Mouse (Mus musculus): ENCODE results near the gene Rabgap1l. TPM values are rescaled to one million over a fixed set of nuclear protein-coding genes. Genes with fewer than 3 reads are reported as not detected.

Rabgap1l gene
- polyA plus RNA-seq, 1 experiment = 25.6 TPM

DNA sequence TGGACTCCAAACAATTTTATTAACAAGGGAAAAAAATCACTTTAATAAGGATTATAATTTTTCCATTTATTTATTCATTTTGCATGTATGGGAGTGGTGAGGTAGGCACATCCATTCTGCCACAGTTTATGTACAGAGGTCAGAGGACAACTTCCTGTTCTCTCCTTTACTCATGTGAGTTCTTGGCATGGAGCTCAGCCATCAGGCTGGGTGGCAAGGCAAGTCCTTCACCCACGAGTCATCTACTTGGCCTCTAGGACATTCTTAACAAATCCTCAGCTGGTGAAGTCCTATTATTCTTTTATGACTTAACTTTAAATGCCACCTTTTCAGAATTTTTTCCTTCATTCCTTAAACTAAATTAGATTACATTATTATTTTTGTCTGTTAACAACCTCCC, 465.5 kb downstream of the Rabgap1l start:
- TF ChIP-seq CTCF (IDR thresholded peaks at IDR 0.05; ENCODE audit: insufficient read depth, low read length) (no peak), POLR2A (IDR thresholded peaks at IDR 0.05; ENCODE audit: borderline replicate concordance, extremely low read depth, low read depth, low read length) (no peak)
- Histone ChIP-seq H3K4me1 (ENCODE audit: control insufficient read depth, insufficient read depth, low read length) (no peaks in the 10 kb centered on the region), H3K4me3 (replicated peaks; ENCODE audit: extremely low read depth, low read depth, low read length) (no peak overlapping the region)
- no peak for DNase-seq
- 28% methylated on average over 1 of the region's 1 CpGs for WGBS

DNA sequence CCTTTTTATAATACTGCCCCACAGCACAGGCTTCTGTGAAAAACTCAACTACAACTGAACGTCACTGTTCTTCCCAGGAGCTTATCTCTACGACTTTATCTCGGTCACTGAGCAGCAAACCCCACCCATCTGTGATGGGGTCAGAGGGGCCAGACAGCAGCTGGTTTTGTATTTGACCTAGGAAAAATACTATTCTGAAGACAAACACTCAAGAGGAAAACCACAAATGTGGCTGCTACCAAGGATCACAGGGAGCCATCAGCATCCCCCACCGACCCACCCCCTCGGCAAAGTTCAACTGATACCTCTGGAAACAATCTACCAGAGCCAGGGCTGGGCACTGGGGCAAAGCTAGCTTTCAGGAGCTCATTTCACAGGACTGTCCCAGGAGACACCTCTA, 467.5 kb downstream of the Rabgap1l start:
- 42% methylated on average over 5 of the region's 5 CpGs for WGBS
- no peak overlapping the region for H3K4me3 ChIP-seq (replicated peaks; ENCODE audit: extremely low read depth, low read depth, low read length)
- DNase-seq = no peak
- TF ChIP-seq POLR2A (IDR thresholded peaks at IDR 0.05; ENCODE audit: borderline replicate concordance, extremely low read depth, low read depth, low read length) = no peak
- no peak for TF ChIP-seq CTCF (IDR thresholded peaks at IDR 0.05; ENCODE audit: insufficient read depth, low read length)
- no peaks in the 10 kb centered on the region for H3K4me1 ChIP-seq (ENCODE audit: control insufficient read depth, insufficient read depth, low read length)

DNA sequence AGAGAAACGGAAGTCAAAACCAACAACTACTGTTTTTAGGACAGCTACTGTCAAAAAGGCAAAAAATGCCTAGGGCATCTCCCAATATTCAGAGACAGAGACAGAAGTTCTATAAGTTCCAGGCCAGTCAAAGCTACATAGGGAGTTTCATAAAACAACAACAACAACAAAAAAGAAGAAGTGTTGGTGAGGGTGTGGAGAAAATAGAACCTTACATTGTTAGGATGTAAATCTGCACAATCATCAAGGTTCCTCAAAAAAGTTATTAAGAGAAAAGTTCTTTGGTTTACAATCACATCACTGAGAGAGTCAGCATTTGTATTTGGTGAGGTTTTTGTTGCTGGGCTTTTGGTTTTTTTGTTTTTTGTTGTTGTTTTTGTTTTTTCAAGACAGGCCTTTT, 472.3 kb downstream of the Rabgap1l start:
- 75% methylated on average over 1 of the region's 1 CpGs for WGBS
- no peak for DNase-seq
- no peak for TF ChIP-seq POLR2A (IDR thresholded peaks at IDR 0.05; ENCODE audit: borderline replicate concordance, extremely low read depth, low read depth, low read length)
- no peak for TF ChIP-seq CTCF (IDR thresholded peaks at IDR 0.05; ENCODE audit: insufficient read depth, low read length)
- H3K4me1 ChIP-seq (ENCODE audit: control insufficient read depth, insufficient read depth, low read length) = no peaks in the 10 kb centered on the region
- no peak overlapping the region for H3K4me3 ChIP-seq (replicated peaks; ENCODE audit: extremely low read depth, low read depth, low read length)

DNA sequence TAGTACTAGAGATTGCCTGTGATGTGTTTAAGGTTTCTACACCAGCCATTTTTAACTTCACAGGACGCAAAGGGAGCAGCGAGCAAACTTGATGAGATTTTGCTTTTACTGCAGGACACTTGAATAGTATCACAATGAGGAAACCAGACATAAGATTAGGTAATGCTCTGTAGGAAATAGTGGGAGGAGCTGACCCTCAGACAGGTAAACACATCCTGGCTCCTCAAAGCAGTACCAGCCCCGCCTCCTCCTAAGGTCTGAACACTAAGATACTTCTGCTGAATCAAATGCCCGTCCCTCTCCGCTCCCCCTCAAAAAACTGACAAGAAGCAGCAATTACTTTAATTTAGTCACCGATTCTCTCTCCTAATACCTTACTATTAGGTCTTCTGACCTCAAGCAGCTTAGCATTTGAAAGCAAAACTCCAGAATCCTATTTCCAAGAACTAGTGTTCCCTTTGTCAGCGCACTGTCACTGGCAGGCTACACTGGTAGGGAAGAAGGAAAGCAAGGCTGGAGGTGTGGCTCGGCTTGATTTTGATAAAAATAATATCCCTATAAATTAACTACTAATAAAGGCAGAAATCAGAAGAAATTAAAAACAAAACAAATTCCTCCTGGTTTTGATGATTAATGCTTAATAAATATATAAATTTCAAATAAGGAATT, 474.8 kb downstream of the Rabgap1l start:
- TF ChIP-seq CTCF (IDR thresholded peaks at IDR 0.05; ENCODE audit: insufficient read depth, low read length) = no peak
- no peak for TF ChIP-seq POLR2A (IDR thresholded peaks at IDR 0.05; ENCODE audit: borderline replicate concordance, extremely low read depth, low read depth, low read length)
- no peak for DNase-seq
- 70% methylated on average over 8 of the region's 8 CpGs for WGBS
- Histone ChIP-seq H3K4me3 (replicated peaks; ENCODE audit: extremely low read depth, low read depth, low read length) (no peak overlapping the region), H3K4me1 (ENCODE audit: control insufficient read depth, insufficient read depth, low read length) (no peaks in the 10 kb centered on the region)

DNA sequence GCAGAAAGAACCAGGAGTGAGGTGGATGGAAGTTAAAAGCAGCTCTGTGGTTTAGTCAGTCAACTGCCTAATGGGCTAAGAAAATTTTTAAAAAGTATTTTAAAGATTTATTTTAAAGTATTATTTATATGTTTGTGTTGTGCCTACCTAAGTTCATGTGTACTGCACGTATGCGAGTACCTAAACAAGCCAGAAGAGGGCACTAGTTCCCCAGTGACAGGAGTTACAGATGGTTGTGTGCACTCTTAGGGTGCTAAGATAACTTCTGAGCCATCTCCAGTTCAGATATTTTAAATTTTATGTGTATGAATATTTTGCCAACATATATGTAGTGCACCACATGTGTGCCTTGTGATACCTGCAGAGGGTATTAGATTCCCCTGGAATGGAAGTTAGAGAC, 476.8 kb downstream of the Rabgap1l start:
- Histone ChIP-seq H3K4me1 (ENCODE audit: control insufficient read depth, insufficient read depth, low read length) (no peaks in the 10 kb centered on the region; the same call in 1 of the 2 replicates), H3K4me3 (replicated peaks; ENCODE audit: extremely low read depth, low read depth, low read length) (no peak overlapping the region)
- WGBS = 96% methylated on average over 2 of the region's 2 CpGs
- no peak for DNase-seq
- no peak for TF ChIP-seq POLR2A (IDR thresholded peaks at IDR 0.05; ENCODE audit: borderline replicate concordance, extremely low read depth, low read depth, low read length)
- TF ChIP-seq CTCF (IDR thresholded peaks at IDR 0.05; ENCODE audit: insufficient read depth, low read length) = no peak

DNA sequence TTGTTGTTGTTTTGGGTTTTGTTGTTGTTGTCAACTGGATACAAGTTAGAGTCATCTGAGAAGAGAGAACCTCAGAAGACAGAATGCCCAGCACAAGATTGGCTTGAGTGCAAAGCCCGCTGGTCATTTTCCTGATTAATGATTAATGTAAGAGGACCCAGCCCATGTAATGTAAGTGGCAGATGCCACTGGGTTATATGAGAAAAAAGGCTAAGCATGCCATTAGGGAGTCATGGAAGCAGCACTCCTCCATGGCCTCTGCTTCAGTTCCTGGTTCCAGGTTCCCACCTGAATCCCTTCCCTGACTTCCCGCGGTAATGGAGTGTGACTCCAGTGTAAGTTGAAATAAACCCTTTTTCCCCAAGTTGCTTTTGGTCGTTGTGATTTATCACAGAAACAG, 480.4 kb downstream of the Rabgap1l start:
- WGBS = 85% methylated on average over 4 of the region's 4 CpGs

DNA sequence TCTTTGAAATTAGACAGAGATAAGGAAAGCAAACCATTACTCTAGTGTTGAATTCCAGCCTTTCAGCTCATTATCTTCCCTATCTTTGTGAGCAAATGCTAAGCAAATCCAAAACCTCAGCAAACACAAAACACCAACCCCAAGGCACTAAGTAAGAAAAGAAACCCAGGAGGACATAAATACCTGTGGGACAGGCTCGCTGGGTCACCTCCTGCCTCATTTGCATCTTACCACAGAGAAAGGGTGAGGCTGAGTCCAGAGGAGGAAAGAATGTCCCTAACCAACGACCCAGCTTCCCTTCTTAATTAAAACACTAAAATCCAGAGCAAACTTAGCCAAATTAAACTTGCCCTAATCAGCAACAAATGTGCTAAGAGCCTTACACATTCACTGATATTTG, 481.1 kb downstream of the Rabgap1l start:
- WGBS = 40% methylated on average over 2 of the region's 2 CpGs
- TF ChIP-seq CTCF (IDR thresholded peaks at IDR 0.05; ENCODE audit: insufficient read depth, low read length) = no peak
- no peak for TF ChIP-seq POLR2A (IDR thresholded peaks at IDR 0.05; ENCODE audit: borderline replicate concordance, extremely low read depth, low read depth, low read length)
- no peaks in the 10 kb centered on the region; the same call in 1 of the 2 replicates for H3K4me1 ChIP-seq (ENCODE audit: control insufficient read depth, insufficient read depth, low read length)
- no peak overlapping the region for H3K4me3 ChIP-seq (replicated peaks; ENCODE audit: extremely low read depth, low read depth, low read length)
- no peak for DNase-seq

More for the DNA sequence above, 480.4 kb downstream of the Rabgap1l start:
- no peaks in the 10 kb centered on the region; the same call in 1 of the 2 replicates for H3K4me1 ChIP-seq (ENCODE audit: control insufficient read depth, insufficient read depth, low read length)
- DNase-seq = no peak
- H3K4me3 ChIP-seq (replicated peaks; ENCODE audit: extremely low read depth, low read depth, low read length) = no peak overlapping the region
- TF ChIP-seq CTCF (IDR thresholded peaks at IDR 0.05; ENCODE audit: insufficient read depth, low read length) = no peak

DNA sequence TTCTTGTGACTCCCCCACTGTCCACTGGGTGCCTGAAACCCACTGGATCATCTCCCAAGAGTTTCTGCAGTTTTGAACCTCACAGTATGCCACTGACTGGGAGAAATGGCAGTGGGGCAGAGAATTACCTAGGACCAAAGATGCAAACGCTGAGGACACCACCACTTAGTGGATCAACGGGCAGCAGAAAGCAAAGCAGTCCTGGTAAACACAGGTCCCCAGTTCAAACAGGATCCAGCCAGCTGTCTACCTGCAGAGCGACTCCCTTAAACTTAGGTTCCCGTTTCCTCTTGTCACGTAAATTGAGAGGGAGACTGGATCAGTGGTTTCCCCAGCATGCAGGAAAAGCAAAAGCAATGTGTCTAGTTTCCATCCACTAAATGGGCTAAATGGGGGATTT, 483.1 kb downstream of the Rabgap1l start:
- WGBS = 56% methylated on average over 5 of the region's 5 CpGs
- TF ChIP-seq POLR2A (IDR thresholded peaks at IDR 0.05; ENCODE audit: borderline replicate concordance, extremely low read depth, low read depth, low read length) (no peak), CTCF (IDR thresholded peaks at IDR 0.05; ENCODE audit: insufficient read depth, low read length) (no peak)
- H3K4me3 ChIP-seq (replicated peaks; ENCODE audit: extremely low read depth, low read depth, low read length) = no peak overlapping the region
- H3K4me1 ChIP-seq (ENCODE audit: control insufficient read depth, insufficient read depth, low read length) = no peaks in the 10 kb centered on the region; the same call in 1 of the 2 replicates
- peak; percentile 17 for DNase-seq

DNA sequence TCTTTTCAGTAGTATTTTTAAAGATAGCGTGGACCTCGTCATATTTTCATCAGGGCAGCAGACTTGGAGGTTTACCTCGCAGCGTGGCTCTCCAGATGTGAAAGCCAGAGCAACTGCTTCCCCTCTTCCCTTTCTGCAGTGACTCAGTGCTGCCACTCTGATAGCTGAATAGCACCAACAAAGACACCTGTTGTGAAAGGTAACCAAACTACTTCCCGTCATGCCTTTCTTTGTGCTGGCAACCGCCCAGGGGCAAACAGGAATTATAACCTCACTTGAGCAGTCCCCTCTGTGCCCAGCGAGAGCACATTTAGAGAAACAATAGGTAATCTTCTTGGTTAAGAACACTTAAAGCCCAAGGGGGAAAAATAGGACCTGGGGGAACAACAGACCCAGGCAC, 484.0 kb downstream of the Rabgap1l start:
- H3K4me1 ChIP-seq (ENCODE audit: control insufficient read depth, insufficient read depth, low read length) = no peaks in the 10 kb centered on the region; the same call in 1 of the 2 replicates
- no peak for TF ChIP-seq CTCF (IDR thresholded peaks at IDR 0.05; ENCODE audit: insufficient read depth, low read length)
- peak; percentile 63; the same call in 1 of the 2 replicates for TF ChIP-seq POLR2A (IDR thresholded peaks at IDR 0.05; ENCODE audit: borderline replicate concordance, extremely low read depth, low read depth, low read length)
- DNase-seq = peak; percentile 69
- H3K4me3 ChIP-seq (replicated peaks; ENCODE audit: extremely low read depth, low read depth, low read length) = no peak overlapping the region
- WGBS = 32% methylated on average over 7 of the region's 7 CpGs

DNA sequence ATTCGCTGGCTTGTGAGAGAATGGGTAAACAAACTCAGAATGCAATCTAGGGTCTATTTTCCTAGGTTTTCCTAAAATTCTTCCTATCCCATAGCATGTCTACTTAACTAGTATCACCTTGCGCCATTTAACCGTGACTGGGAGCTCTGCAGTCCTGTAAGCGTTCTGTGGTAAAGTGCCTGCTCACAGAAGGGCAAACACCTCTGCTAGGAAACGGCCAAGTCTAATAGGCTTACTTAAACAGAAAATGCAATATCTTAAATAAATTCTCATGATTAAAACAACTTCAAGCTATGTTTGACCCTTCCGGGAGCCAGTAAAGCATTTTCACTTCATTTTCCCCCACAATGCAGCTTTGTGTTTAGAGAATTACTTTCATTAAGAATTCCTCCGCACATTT, 484.5 kb downstream of the Rabgap1l start:
- no peaks in the 10 kb centered on the region; the same call in 1 of the 2 replicates for H3K4me1 ChIP-seq (ENCODE audit: control insufficient read depth, insufficient read depth, low read length)
- TF ChIP-seq POLR2A (IDR thresholded peaks at IDR 0.05; ENCODE audit: borderline replicate concordance, extremely low read depth, low read depth, low read length) (no peak), CTCF (IDR thresholded peaks at IDR 0.05; ENCODE audit: insufficient read depth, low read length) (no peak)
- no peak for DNase-seq
- 58% methylated on average over 7 of the region's 7 CpGs for WGBS
- H3K4me3 ChIP-seq (replicated peaks; ENCODE audit: extremely low read depth, low read depth, low read length) = peak overlapping the region; percentile 64
